Mouse (Mus musculus) heart, adult 2 months (tissue): ENCODE data around the gene Agrp. TPM values are rescaled to one million over a fixed set of nuclear protein-coding genes. Genes with fewer than 3 reads are reported as not detected.

ENCODE experiments used
- DNase-seq, 2 experiments: peaks; one replicate each; pipeline ENCODE4 v3.0.0; 2021
- H3K27ac ChIP-seq: fragments of 200-600 bp; 2 replicates; pipeline ENCODE4 v1.8.1; 2022
- H3K27me3 ChIP-seq: fragments of 200-500 bp; 2 replicates; pipeline ENCODE4 v1.6.1; 2012; ENCODE audit warnings: mild to moderate bottlenecking, low read length, inconsistent platforms, mixed read lengths; ENCODE audit not compliant: control insufficient read depth, insufficient read depth
- H3K36me3 ChIP-seq: fragments of 200-500 bp; 2 replicates; pipeline ENCODE4 v1.6.1; 2012; ENCODE audit warnings: low read length, inconsistent platforms; ENCODE audit not compliant: control insufficient read depth, insufficient read depth
- H3K4me1 ChIP-seq: fragments of 200-500 bp; 2 replicates; pipeline ENCODE4 v1.6.1; 2011; ENCODE audit warnings: low read length; ENCODE audit not compliant: control insufficient read depth, insufficient read depth
- H3K4me3 ChIP-seq: fragments of 200-600 bp; 2 replicates; pipeline ENCODE4 v1.8.1; 2022
- H3K79me2 ChIP-seq: fragments of 200-500 bp; replicated peaks from 2 replicates; pipeline ENCODE4 v1.6.1; 2012; ENCODE audit warnings: mild to moderate bottlenecking, inconsistent platforms, low read length, moderate library complexity, mixed read lengths; ENCODE audit not compliant: control insufficient read depth, insufficient read depth
- H3K9ac ChIP-seq: fragments of 200-500 bp; 2 replicates; pipeline ENCODE4 v1.6.1; 2012; ENCODE audit warnings: low read depth, mild to moderate bottlenecking, control low read depth, inconsistent platforms, low read length, mixed read lengths
- CTCF ChIP-seq: fragments of 200-600 bp; IDR thresholded peaks from 2 replicates; pipeline ENCODE4 v1.8.1; 2022; ENCODE audit warnings: antibody characterized with exemption, mild to moderate bottlenecking, moderate library complexity
- EP300 ChIP-seq: fragments of 200-500 bp; IDR thresholded peaks from 2 replicates; pipeline ENCODE4 v1.6.1; 2011; ENCODE audit warnings: low read depth, low read length, control low read depth; ENCODE audit not compliant: insufficient read depth
- POLR2A ChIP-seq: fragments of 200-500 bp; IDR thresholded peaks from 2 replicates; pipeline ENCODE4 v1.6.1; 2011; ENCODE audit warnings: mild to moderate bottlenecking, low read depth, low read length, control low read depth; ENCODE audit not compliant: insufficient read depth
- WGBS: fragments of 180-500 bp; shearing (Covaris S2); methylation state at CpG from one replicate; pipeline ENCODE4 v1.1.7; 2018; 5-methylcytosine and 5-hydroxymethylcytosine counted together
- intact Hi-C: fragments of 180-260 bp; cut with DNase I; formaldehyde crosslinking; loops from one replicate; pipeline ENCODE4 v1.15.1; 2025
- polyA plus RNA-seq: library from polyadenylated mRNA; depleted of rRNA; stranded (reverse); fragments of >200 nt; gene quantifications from 2 replicates; pipeline ENCODE4 v1.2.3, GENCODE M21; 2012
- total RNA-seq, 2 experiments: library from RNA; stranded (reverse); gene quantifications; 2 replicates each; pipeline ENCODE4 v1.2.3; 2021

Agrp gene
- total and polyA plus RNA-seq, 3 experiments = 0.31 TPM; not detected in 2

DNA sequence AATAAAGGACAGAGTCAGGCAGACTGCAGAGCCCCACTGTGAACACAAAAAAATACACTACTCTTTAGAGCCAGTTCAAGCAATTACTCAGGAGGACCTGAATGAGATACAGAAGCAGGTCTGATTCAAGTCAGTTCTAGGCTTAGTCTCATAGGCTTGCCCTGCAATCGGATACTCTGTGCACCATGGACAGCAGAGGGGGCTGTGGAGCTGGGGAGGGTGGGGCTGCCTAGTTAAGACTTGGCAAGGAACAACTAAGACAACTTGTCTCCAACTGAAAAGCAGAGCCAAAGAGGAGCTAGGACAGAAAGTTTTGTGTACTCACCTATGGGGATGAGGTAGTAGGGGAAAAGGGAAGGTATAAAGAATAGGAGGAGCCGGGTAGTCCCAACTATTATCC, 105.4 kb downstream of the Agrp start:
- intact Hi-C loops = loop anchor here (2.0 kb wide), 2 partner anchors 15 to 23 kb away; no protein-coding TSS in a partner anchor

DNA sequence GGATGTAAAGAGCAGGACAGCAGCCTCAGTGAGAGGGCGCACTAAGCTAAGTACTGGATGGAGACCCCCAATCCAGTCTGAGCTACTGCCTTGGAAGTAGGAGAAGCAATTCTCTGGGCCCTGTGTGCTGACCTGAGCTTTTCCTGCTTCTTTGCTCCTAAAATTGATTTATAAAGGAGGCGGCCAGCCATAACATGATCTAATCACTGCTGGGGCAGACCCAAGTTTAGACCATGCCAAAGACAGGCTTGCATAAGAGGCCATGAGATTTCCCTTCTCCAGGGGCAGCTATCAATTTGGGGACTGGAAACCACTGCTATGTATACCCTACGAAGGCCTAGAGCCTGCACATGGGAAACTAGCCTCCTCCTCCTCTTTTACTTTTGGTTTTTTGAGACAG, 107.9 kb downstream of the Agrp start:
- WGBS = 79% methylated on average over 3 of the region's 3 CpGs
- H3K9ac ChIP-seq = no peak overlapping the region
- H3K4me1 ChIP-seq = peaks cover 11% of the 10 kb centered on the region
- H3K4me3 ChIP-seq = no peak overlapping the region
- DNase-seq = no peak
- intact Hi-C loops = no loop called here
- no peak overlapping the region for H3K27ac ChIP-seq
- H3K27me3 ChIP-seq = no peaks in the 10 kb centered on the region
- TF ChIP-seq POLR2A (no peak), CTCF (no peak), EP300 (no peak)
- H3K36me3 ChIP-seq = peaks cover 5% of the 10 kb centered on the region
- no peaks in the 10 kb centered on the region for H3K79me2 ChIP-seq

More for the DNA sequence above, 105.4 kb downstream of the Agrp start:
- H3K27ac ChIP-seq = peak overlapping the region; percentile 34; the same call in 1 of the 2 replicates
- H3K9ac ChIP-seq = no peak overlapping the region
- TF ChIP-seq EP300 (0 out of 2 replicates have a peak, but pooled peaks have one; percentile 37), CTCF (peak; percentile 82), POLR2A (no peak)
- WGBS = 51% methylated on average over 2 of the region's 2 CpGs
- H3K79me2 ChIP-seq = no peaks in the 10 kb centered on the region
- H3K4me3 ChIP-seq = no peak overlapping the region
- peaks cover 5% of the 10 kb centered on the region for H3K36me3 ChIP-seq
- peak; percentile 55 to 79 for DNase-seq
- H3K4me1 ChIP-seq = peaks cover 11% of the 10 kb centered on the region
- H3K27me3 ChIP-seq = no peaks in the 10 kb centered on the region

DNA sequence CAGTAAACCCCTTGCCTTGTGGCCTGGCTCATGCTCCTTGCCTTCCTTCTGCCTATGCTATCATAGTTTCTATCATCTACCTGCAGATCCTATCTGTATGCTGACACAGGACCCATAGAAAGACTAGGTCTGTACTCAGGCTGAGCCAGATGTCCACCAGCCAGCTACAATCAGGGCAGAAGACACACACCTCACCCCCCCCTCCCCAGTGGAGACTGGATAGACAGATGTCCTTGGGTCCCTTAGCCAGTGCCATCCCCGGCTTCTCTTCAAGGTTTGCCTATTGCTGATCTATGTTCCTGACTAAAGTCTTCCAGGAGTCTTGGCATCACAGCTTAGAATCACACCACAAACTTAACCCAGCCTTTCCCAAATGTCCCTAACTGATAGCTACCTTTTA, 109.0 kb downstream of the Agrp start:
- intact Hi-C loops = no loop called here
- Histone ChIP-seq H3K27ac (no peak overlapping the region), H3K79me2 (no peaks in the 10 kb centered on the region), H3K27me3 (no peaks in the 10 kb centered on the region), H3K4me1 (peaks cover 4% of the 10 kb centered on the region), H3K9ac (no peak overlapping the region), H3K36me3 (peaks cover 5% of the 10 kb centered on the region), H3K4me3 (no peak overlapping the region)
- no peak for DNase-seq
- TF ChIP-seq EP300 = no peak
- TF ChIP-seq POLR2A = no peak
- TF ChIP-seq CTCF = no peak
- WGBS = 92% methylated on average over 1 of the region's 1 CpGs

DNA sequence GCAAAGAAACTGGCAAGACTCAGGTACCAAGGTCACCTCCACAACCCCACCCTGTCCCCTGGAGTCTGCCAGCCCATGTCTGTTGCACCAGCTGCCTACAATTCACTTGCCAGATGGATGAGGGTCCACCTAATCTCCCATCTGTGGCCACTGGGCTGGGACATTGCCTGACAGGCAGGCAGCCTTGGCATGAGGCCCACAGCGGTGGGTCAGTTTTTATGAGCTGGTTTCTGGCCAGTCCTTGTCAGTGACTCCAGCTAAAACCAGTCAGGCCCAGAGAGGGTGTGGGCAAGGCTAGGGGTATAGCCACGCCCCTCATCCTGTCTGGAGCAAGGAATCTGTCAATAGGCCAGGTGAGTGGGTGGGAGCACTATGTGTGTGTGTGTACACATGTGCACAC, 110.1 kb downstream of the Agrp start:
- Histone ChIP-seq H3K9ac (no peak overlapping the region), H3K79me2 (no peaks in the 10 kb centered on the region), H3K4me3 (no peak overlapping the region), H3K4me1 (peaks cover 2% of the 10 kb centered on the region; the same call in 1 of the 2 replicates), H3K36me3 (peaks cover 3% of the 10 kb centered on the region), H3K27me3 (no peaks in the 10 kb centered on the region), H3K27ac (no peak overlapping the region)
- no peak for DNase-seq
- intact Hi-C loops = no loop called here
- 68% methylated on average over 2 of the region's 2 CpGs for WGBS
- TF ChIP-seq POLR2A (no peak), EP300 (no peak), CTCF (no peak)

DNA sequence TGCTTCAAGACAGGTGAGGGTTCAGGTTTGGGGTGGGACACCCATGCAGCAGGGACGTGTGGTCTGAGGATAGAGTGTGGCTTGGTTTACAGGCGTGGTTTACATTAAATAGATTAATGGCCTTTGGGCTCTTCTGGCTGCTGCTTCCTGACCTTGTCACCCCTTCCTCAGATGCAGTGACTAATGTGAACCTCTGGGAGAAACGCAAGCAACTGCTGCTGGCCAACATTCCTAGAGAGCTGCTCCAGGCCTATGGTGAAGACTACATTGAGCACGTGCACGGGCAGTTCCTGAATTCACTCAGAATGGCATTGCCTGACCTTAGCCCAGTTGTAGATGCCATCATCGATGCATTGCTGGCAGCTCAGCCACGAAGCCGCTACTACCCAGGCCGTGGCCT, 114.3 kb downstream of the Agrp start:
- no peak for TF ChIP-seq CTCF
- no peak for TF ChIP-seq EP300
- no peak for TF ChIP-seq POLR2A
- no peaks in the 10 kb centered on the region for H3K79me2 ChIP-seq
- no peak overlapping the region for H3K4me3 ChIP-seq
- peaks cover 5% of the 10 kb centered on the region for H3K4me1 ChIP-seq
- H3K27ac ChIP-seq = no peak overlapping the region
- WGBS = 79% methylated on average over 9 of the region's 9 CpGs
- intact Hi-C loops = no loop called here
- H3K36me3 ChIP-seq = no peaks in the 10 kb centered on the region
- no peaks in the 10 kb centered on the region for H3K27me3 ChIP-seq
- no peak overlapping the region for H3K9ac ChIP-seq
- DNase-seq = no peak

DNA sequence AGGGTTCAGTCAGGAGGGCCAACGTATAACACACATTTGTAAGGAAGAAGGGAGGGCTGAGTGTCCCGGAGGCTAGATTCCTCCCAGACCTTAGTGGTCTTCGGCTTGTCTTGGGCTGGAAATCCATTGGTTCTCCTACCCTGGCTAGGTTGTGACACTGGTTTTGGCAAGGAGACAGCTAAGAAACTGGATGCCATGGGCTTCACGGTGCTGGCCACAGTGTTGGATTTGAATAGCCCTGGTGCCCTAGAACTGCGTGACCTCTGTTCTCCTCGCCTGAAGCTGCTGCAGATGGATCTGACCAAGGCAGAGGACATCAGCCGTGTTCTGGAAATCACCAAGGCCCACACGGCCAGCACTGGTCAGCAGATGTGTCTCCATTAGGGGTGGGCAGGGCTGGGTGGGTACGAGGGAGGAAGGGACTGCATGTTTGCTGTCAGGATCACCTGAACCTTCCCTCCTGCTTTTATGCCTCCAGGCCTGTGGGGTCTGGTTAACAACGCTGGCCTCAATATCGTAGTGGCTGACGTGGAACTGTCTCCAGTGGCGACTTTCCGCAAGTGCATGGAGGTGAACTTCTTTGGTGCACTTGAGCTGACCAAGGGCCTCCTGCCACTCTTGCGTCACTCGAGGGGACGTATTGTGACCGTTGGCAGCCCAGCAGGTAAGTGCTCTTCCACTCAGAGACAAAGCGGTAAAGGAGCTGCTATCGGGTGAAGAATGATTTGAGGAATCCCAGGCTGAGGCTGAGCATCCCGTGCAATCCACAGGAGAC, 115.0 kb downstream of the Agrp start:
- H3K4me3 ChIP-seq = no peak overlapping the region
- intact Hi-C loops = no loop called here
- H3K4me1 ChIP-seq = peaks cover 6% of the 10 kb centered on the region
- no peaks in the 10 kb centered on the region for H3K79me2 ChIP-seq
- no peak overlapping the region for H3K27ac ChIP-seq
- TF ChIP-seq POLR2A = no peak
- TF ChIP-seq EP300 = no peak
- no peak for TF ChIP-seq CTCF
- H3K36me3 ChIP-seq = no peaks in the 10 kb centered on the region
- DNase-seq = no peak
- 86% methylated on average over 21 of the region's 21 CpGs for WGBS
- H3K9ac ChIP-seq = no peak overlapping the region
- H3K27me3 ChIP-seq = no peaks in the 10 kb centered on the region
